Mouse (Mus musculus): ENCODE results near the gene Cdc25a.

Gene Cdc25a

DNA sequence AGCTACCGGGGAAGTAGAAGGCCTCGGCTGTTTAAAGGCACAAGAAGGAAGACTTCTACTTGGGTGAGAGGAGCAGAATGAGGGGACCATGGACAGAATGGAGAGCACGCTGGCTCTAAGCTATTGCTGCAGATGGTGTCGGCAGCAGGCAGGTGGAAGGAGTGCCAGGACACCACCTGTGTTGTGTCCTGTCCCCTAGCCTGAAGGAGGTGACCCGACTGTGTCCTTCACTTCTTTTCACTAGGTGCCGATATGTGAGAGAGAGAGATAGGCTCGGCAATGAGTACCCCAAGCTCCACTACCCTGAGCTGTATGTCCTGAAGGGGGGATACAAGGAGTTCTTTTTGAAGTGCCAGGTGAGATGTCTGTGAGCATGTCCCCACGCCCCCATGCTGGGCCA lies 16.1 kb downstream of the Cdc25a start:
- in situ Hi-C loops (cut with MboI, MseI), result loop anchor here in 1 of 2 experiments (10.0 kb wide), 1 partner anchor 183 kb away; no protein-coding TSS in a partner anchor

DNA sequence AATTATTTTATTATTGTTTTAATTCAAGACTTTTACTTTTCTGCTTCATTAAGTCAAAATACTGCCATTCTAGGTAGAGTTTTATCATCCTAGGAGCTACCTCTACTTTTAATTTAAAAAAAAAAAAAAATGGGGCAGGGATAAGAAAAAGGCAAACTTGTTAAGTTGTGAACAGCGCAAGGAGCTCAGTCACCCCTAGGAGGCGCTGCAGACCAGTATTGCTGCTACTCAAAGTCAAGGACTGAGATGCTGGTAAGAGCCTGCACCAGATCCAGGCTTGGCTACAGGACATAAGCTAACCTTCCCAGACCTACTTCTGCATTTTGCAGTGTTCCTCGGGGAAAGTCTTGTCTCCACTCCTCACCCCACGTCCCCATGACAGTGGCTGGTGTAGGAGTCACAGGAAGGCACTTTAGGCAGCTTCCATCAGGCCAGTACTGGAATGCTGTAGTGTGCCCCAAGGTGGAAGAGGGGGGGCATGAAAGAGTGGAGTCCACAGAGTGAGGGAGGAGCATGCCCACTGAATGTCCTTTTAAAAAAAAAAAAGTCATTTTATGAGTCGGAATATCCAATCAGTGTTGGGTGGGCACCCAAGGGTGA lies 17.4 kb downstream of the Cdc25a start:
- in situ Hi-C loops (cut with MboI, MseI), result loop anchor here in 1 of 2 experiments (10.0 kb wide), 1 partner anchor 182 kb away; no protein-coding TSS in a partner anchor

DNA sequence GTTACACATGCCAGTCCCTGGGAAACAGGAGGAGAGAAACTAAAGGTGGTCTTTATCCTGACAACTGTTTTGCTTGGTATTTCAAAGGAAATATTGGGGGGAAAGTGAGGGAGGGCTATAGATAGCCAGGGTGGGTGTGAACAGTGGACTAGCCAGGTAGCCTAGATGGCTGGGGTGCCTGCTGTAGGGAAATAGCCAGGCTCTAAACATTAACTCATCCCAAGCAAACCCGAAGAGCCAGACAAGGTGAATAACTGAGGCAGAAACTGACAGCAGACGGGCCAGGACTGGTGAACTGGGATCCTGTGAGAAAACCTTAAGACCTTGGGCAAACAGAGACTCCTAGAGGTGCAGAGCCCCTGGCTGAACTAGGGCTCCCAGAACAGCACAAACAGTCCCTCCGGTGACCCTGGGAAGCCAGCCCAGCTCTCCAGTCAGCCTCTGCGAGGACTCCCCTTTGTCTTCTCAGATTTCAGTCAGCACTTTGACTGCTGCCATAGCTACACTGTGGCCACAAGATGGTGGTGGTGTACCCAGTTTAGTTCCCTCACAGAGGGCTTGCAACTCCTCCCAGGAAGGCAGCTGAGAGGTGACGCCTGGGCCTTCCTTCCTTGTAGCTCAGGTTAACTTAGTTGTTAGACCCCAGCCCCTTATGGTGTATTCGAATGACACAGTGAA lies 19.2 kb downstream of the Cdc25a start:
- in situ Hi-C loops (cut with MboI, MseI), result loop anchor here (5.0 to 10.0 kb wide), 3 partner anchors 63 to 180 kb away; no protein-coding TSS in a partner anchor

DNA sequence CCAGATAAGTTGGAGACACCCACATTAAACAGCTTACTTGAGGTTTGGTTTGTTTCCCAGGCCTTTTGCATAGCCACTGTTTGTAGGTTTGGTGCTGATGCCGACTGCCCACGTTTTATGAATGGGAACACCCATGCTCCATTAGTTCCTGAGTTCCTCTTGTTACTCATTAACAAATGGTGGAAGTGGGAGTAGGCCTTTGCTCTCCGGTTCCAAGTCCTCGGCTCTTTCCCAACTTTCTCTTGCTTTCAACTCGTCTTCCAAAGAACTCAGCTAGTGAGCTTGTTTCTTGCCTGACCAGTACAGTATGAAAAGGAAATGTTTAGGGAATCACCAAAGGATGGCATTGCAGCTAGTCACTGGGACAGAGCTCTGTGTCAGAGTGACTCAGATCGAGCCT lies 20.2 kb downstream of the Cdc25a start:
- in situ Hi-C loops (cut with MboI, MseI), result loop anchor here (5.0 to 10.0 kb wide), 3 partner anchors 62 to 179 kb away; no protein-coding TSS in a partner anchor

DNA sequence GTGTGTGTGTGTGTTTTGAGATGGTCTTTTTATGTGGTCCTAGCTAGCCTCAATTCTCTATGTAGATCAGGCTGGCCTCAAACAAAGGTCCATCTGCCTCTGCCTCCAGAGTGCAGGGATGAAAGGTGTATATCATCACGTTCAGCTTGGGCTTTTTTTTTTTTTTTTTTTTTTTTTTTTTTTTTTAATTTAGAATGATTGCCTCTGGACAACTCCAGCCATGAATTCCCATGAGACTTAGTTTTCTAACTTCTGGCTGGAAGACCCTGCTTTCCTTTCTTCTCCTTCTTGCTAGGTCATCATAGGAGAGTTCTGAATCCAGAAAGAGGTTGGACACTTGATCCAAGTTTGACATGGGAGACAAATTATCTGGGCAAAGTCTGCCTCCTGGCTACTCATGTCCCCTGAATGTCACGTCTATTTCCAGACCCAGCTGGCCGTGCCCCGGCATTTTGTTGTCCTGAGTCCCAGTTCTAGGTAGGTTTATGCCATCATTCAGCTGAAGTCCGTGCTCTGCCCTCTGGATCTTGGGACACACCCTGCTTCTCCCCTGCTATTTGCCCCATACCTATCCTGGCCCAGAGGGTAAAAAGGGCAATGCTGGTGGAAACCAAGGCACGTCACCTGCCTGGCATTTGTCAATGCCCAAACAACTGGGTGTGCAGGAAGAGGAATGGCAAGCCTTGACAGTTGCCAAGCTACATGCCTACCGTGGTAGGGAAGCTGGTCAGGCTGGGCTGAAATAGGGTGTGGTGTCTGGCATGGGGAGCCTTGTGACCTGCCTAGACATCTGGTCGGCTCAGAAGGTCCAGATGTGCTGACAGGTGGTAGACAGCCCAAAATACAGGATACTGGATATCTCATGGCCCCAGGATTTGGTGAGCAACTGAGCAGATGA lies 21.1 kb downstream of the Cdc25a start:
- in situ Hi-C loops (cut with MboI, MseI), result loop anchor here (5.0 to 10.0 kb wide), 3 partner anchors 61 to 178 kb away; no protein-coding TSS in a partner anchor

DNA sequence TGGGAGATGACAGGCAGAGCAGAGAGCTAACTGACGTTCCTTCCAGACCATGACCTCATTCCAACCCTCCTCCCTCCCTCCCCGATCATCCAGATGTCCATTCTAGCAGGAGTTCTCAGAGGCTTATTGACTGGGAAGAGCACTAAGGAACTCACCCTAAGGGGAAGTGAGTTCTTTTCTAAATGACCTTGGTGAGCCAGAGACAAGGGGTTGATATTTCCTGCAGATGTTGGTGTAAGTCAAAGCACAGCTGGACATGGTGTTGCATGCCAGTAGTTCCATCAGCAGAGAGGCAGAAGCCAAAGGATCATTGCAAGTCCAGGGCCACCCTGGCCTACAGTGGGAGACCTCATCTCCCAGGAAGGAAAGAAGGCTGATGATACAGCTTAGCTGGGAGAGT lies 22.6 kb downstream of the Cdc25a start:
- in situ Hi-C loops (cut with MboI, MseI), result loop anchor here (5.0 to 10.0 kb wide), 3 partner anchors 59 to 177 kb away; no protein-coding TSS in a partner anchor

DNA sequence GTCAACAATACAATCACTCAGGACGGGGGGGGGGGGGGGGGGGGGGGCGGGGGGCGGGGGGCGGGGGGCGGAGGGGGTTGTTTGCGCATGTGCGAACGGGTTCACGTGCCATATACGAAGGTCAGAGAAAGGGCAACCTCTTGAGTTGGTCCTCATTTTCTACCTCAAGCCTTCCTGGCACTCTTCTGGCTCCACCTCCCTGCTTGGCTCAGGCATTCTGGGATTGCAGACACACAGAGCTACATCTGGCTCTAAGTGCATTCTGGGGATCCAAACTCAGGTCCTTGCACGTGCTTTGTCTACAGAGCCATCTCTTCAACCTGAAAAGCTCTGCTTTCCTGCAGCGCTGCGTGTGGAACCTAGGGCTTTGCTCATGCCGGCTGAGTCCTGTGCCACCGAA lies 24.0 kb downstream of the Cdc25a start:
- in situ Hi-C loops (cut with MboI, MseI), result loop anchor here (5.0 to 10.0 kb wide), 3 partner anchors 58 to 175 kb away; no protein-coding TSS in a partner anchor

DNA sequence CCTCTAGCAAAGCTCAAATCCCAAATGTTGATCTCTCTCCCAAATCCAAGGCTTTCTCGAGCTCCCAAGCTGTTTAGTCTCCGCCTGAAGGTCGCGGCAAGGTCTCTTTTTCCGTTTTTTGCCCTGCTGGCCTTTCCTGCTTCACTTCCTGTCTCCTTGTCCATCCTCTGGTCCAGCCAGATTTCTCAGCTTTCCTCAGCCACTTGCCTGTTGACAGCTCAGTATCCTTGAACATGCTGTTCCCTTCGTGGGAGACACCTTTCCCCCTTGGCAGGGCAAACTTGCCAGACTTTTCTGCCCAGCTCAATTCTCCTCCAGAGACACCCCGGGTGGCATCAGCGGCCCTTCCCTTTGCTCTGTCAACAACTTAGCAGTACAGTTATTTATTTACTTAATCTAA lies 24.4 kb downstream of the Cdc25a start:
- in situ Hi-C loops (cut with MboI, MseI), result loop anchor here (5.0 to 10.0 kb wide), 4 partner anchors 58 to 193 kb away; no protein-coding TSS in a partner anchor

DNA sequence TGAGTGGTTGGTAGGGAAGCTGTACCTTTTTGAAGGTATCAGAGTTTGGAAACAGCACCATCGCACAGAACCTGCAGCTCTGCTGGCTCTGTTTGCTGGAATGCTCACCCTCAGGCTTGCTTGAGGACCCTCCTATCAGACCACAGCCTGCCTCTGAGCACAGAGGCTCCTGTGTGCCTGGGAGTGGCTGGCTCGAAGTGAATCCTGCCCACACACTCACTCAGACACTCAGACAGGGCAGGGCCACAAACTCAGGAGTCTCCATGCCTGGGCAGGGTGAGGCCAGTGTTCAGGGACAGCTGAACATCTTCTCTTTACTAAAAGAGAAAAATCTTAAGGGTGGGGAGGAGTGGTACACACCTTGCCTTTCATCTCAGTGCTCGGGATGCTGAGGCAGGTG lies 25.2 kb downstream of the Cdc25a start:
- in situ Hi-C loops (cut with MboI, MseI), result loop anchor here in 1 of 2 experiments (5.0 kb wide), 1 partner anchor 192 kb away; no protein-coding TSS in a partner anchor

DNA sequence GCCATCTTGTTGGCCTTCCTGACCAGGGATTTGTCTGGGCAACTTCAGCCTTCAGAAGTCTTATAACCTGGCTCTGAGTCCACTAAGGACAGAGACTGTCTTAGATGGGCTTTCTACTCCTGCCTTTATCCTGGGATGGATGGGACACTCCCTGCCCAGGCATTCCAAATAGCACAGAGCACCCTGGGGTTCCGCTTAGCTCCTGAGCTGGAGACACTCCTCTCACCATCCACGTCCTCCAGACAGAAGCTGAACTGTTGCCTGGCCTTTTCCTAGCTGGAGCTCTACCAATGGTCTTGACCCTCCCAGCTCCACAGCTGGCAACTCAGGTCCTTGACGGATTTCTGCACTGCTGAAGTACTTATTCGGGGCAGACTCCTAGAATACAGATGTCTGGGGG lies 26.9 kb downstream of the Cdc25a start:
- in situ Hi-C loops (cut with MboI, MseI), result loop anchor here in 1 of 2 experiments (5.0 kb wide), 1 partner anchor 190 kb away; no protein-coding TSS in a partner anchor

DNA sequence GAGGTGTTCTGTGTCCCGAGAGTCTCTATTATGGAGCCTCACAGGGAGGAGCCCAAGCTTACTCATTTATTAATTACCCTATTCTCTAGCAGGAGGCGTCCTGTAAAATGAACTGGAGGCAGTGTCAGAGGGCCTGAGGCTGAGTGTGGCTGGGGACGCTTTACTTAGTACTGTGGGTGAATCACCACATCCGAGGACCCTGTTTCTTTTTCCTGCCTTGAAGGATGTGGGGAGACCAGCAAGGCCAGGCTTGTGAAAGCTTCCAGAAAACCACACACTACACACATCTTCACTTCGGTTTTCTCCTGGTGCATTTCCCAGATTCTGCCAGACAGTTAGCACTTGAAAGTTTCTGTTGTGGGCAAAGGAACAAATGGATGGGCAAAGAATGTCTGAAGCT lies 27.4 kb downstream of the Cdc25a start:
- in situ Hi-C loops (cut with MboI, MseI), result loop anchor here in 1 of 2 experiments (5.0 kb wide), 1 partner anchor 190 kb away; no protein-coding TSS in a partner anchor

DNA sequence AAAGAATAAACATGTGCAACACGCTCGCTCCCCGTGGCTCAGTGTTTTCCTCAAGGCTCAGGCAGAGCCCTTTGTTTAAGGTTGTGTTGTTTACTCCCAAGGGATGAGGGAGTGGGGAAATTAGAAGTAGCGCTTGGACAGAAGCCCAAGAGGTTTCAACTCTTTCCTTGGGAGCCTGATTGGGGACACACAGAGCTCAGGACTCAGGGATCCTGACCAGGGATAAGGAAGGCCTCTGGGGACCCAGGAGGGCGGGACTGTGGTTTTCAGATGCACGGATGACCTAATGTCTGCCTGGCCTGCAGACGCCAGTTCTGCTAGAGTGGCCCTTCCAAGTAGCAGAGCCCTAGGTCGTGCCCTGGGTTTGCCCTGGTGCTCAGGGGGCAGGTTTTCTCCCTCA lies 31.9 kb downstream of the Cdc25a start:
- in situ Hi-C loops (cut with MboI, MseI), result no loop called here

DNA sequence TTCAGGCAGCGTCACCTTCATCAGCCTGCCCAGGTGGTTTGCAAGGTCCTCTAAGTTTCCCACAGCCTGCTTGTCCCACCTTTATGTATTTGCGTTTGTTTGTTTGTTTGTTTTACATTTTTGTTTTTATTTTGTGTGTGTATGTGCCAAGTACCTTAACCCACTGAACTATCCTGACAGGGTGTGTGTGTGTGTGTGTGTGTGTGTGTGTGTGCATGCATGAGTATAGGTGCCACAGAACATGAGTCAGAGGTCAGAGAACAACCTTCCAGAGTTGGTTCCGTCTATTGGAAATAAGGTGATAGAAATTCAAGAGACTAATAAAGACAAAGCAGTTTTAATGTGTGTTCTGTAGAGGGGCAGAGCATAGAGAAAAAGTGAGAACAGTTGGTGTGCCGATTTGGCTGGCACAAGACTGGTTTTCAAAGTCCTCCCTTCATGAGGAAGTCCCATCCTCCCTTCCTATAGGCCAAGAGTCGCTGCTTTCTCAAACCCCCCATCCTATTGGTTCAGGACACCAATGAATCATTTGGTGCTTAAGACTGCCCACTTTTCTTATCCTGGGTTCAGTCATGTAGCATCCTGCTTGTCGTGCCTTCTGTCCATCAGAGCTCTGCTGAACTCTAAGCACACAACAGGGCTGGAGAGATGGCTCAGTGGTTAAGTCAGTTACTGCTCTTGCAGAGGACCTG lies 32.5 kb downstream of the Cdc25a start:
- in situ Hi-C loops (cut with MboI, MseI), result no loop called here

DNA sequence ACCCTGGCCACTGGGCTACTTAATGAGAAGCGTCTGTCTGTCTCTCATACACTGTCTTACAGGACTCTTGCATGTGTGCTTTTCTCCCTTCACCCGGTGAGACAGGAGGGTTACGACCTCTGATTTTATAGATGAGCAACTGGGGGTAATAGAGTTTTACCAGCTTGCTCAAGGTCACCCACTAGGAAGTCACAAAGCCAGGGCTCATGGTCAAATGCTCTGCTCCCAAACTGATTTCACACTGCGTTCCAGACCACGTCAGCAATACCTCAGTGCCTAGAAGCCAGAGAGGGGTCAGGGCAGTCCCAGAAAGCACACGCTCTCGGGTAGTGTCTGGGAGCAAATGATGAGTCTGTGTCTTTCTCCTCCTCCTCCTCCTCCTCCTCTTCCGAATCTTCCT lies 33.7 kb downstream of the Cdc25a start:
- in situ Hi-C loops (cut with MboI, MseI), result no loop called here

DNA sequence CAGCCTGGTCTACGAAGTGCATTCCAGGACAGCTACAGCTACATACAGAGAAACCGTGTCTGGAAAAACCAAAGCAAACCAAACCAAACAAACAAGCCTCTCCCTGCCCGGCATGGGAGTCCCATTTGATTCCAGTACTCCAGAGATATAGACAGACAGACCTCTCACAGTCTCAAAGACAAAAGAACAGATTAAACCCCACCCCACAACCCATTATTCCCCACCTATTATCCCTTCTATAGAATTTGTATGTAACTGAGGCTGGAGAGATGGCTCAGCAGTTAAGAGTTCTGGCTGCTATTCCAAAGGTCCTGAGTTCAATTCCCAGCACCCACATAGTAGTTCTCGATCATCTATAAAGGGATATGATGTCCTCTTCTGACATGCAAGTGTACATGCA lies 34.5 kb downstream of the Cdc25a start:
- in situ Hi-C loops (cut with MboI, MseI), result loop anchor here in 1 of 2 experiments (10.0 kb wide), 1 partner anchor 655 kb away; no protein-coding TSS in a partner anchor

DNA sequence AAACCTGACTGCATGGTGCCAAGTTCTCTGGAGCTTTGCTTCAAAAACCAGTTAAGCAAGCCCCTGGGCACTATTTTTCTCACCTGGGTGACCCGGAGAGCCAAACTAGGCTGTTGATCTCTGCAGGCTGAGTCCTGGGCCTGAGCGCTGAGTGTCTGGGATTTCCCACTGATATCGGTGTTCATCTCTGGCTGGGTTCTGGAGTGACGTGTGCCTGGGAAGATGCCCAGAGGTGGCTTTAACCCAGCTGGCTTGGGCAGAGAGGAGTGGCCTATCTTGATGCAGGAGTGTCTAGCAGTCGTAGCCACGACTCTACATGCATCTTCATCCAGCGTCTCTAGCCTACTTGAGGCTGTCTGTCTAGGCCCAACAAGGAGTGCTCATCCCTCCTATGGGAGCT lies 36.4 kb downstream of the Cdc25a start:
- in situ Hi-C loops (cut with MboI, MseI), result loop anchor here in 1 of 2 experiments (10.0 kb wide), 1 partner anchor 653 kb away; no protein-coding TSS in a partner anchor

DNA sequence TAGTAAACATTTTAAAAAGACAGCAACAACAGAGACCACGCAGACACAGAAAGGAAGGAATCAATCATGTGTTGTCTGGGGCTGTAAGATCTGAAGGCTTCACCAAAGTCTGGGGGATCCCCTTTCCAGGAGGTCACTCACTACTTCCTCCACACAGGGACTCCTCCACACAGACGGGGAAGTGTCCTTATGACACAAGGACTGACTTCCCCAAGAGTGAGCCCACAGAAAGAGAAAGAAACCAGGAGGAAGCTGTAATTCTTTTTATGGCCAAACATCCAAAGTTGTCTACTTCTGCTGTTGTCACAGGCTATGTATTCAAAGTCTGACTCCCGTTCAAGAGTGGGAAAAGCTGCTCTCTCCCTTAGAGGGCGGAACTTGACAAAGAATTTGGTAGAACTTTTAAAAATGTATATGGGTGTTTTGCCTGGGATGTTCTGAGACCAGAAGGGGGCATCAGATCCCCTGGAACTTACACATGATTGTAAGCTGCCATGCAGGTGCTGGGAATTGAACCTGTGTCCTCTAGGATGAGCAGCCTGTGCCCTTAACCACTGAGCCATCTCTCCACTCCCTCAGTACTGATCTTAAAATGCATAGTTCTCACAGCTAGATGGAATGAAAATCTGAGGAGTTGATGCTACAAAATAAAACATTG lies 39.0 kb downstream of the Cdc25a start:
- in situ Hi-C loops (cut with MboI, MseI), result loop anchor here in 1 of 2 experiments (10.0 kb wide), 1 partner anchor 650 kb away; no protein-coding TSS in a partner anchor

DNA sequence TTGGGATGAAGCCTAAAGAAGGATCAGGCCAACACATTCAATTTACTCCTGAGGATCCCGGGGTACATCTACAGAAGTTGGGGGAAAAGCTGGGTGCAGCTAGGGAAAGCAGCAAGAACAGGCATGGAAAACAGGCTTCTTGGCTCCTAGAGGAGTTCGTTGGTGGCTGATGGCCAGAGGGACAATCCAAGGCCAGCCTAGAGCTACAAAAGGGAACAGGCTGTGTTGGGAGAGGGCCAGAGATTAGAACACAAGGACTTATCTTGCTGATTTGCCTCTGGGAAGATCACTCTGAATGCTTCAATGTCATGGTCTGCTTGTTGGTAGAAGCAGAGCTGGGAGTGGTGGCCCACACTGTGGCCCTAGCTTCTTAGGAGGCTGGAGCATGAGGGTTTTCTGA lies 42.6 kb downstream of the Cdc25a start:
- in situ Hi-C loops (cut with MboI, MseI), result loop anchor here in 1 of 2 experiments (10.0 kb wide), 1 partner anchor 647 kb away; no protein-coding TSS in a partner anchor

DNA sequence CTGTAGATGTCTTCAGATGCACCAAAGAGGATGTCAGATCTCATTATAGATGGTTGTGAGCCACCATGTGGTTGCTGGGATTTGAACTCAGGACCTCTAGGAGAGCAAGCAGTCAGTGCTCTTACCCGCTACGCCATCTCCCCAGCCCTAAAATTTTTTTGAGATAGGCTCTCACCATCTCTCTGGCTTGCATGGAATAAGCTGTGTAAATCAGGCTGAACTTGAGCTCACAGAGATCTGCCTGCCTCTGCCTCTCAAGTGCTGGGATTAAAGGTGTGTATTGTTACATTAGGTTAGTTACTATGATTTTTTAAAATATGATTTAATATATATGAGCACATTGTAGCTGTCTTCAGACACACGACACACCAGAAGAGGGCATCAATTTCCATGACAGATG lies 53.8 kb downstream of the Cdc25a start:
- in situ Hi-C loops (cut with MboI, MseI), result no loop called here

DNA sequence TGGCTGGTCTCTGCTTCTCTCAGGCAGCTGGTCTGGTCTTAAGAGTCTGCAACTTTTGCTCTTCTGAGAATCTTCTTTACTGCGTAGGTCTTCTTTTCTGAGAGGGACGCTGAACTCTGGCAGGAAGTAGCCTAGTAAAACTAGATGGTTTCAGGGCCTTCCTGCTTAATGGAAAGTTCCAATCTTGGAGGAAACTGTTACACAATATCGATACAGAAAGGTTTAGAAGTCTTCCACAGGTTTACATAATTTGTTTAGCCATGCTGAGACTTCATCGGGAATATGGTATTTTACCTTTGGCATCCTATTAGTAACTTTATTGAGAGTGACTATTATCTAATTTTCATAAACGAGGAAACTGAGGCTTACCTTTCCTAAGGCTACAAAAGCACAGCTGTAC lies 54.7 kb downstream of the Cdc25a start:
- in situ Hi-C loops (cut with MboI, MseI), result loop anchor here in 1 of 2 experiments (5.0 kb wide), 1 partner anchor 53 kb away; the partner anchor contains the start of gene Cdc25a
